Mouse (Mus musculus): Measurements from ENCODE around the gene Nap1l5. TPM values are rescaled to one million over a fixed set of nuclear protein-coding genes. Genes with fewer than 3 reads are reported as not detected.

The Nap1l5 gene
- polyA plus RNA-seq, 1 experiment from 2014 or later = 1.9 TPM

DNA sequence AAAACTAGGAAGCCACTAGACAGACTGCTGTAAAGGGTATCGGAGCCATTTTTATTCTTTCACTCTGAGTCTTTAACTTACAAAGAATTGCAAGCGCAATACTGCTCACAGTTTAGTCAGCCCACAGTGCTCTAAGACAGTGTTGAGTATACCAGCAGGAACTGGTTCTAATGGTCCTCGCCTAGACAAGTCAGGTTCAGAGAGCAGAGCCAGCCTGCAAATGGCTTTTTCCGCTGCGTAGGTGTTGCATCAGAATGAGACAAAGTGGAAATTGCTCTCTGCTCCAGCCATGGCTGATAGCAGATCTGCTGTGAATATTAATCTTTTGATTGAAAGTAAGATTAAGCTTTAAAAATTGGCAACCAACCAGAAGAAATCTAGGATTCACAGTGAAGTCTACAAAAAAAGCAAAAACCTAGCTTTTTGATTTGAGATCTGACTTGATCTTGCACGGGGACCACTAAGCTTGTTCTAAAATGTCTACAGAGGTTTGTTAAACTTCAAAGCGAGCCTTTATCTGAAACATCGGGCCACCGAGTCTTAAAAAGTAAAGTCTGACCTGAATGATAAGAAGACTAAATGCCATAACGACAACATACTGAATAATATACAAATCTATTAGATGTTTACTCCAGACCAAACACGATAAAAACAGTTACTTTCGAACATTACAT lies 25.8 kb upstream of the Nap1l5 start:
- Histone ChIP-seq H3K9ac (no peak overlapping the region), H3K27me3 (replicated peaks) (no peaks in the 10 kb centered on the region), H3K36me3 (peaks cover 4% of the 10 kb centered on the region; the same call in 1 of the 2 replicates), H3K9me3 (replicated peaks) (no peaks in the 10 kb centered on the region), H3K4me1 (replicated peaks) (peaks cover 8% of the 10 kb centered on the region), H3K4me3 (no peak overlapping the region), H3K27ac (ENCODE audit: poor library complexity, severe bottlenecking) (no peak overlapping the region), H3K4me2 (no peak overlapping the region)
- ATAC-seq (ENCODE audit: insufficient number of reproducible peaks, low FRiP score) = no peak
- WGBS = 83% methylated on average over 12 of the region's 12 CpGs

DNA sequence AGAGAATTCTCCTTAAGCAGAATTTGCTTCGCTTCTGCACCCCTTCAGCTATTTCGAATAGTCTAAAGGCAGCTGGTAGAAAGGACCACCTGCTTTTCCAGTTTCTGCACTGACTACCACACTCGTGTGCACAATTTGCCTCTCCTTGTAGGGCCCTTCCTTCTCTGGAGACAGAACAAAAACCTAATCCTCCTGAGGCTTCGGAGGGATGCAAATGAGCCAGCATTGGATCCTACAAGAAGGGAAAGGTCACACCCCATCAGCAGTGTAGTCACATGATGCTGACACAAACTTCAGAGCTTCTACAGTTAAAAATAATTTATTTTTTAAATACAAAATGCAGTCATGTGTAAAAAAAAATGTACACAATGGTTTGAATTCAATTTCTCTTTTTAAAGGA lies 24.3 kb upstream of the Nap1l5 start:
- no peaks in the 10 kb centered on the region for H3K27me3 ChIP-seq (replicated peaks)
- H3K4me2 ChIP-seq = no peak overlapping the region
- peaks cover 4% of the 10 kb centered on the region; the same call in 1 of the 2 replicates for H3K36me3 ChIP-seq
- no peaks in the 10 kb centered on the region for H3K9me3 ChIP-seq (replicated peaks)
- 77% methylated on average over 4 of the region's 4 CpGs for WGBS
- H3K4me1 ChIP-seq (replicated peaks) = peaks cover 14% of the 10 kb centered on the region
- no peak overlapping the region for H3K4me3 ChIP-seq
- H3K9ac ChIP-seq = no peak overlapping the region
- no peak for ATAC-seq (ENCODE audit: insufficient number of reproducible peaks, low FRiP score)
- no peak overlapping the region for H3K27ac ChIP-seq (ENCODE audit: poor library complexity, severe bottlenecking)

DNA sequence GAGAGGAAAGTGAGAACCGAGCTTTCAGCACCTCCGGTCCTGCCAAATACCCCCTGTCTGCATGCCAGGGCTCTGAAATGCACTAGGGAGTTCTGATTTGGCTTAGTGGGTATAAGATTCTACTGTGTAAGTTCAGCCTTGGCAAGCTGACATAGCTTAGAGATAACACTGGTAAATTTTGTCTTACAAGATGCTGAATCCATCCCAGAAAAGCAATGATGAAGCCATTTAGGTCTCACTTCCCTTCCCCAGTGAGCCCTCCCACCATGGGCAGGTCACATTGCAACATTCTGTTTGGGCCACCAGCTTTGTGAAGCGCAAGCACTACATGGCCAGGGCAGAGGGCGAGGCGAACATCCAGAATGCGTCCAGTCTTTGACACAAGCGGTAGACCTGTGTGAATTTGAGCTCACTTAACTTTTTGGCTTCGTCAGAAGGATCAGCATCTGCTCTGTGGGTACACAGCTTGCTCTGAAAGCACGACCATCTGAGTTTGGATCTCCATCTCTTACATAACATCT lies 23.1 kb upstream of the Nap1l5 start:
- peaks cover 4% of the 10 kb centered on the region; the same call in 1 of the 2 replicates for H3K36me3 ChIP-seq
- no peak for ATAC-seq (ENCODE audit: insufficient number of reproducible peaks, low FRiP score)
- no peak overlapping the region for H3K4me3 ChIP-seq
- no peaks in the 10 kb centered on the region for H3K9me3 ChIP-seq (replicated peaks)
- no peak overlapping the region for H3K9ac ChIP-seq
- H3K27ac ChIP-seq (ENCODE audit: poor library complexity, severe bottlenecking) = no peak overlapping the region
- H3K4me2 ChIP-seq = no peak overlapping the region
- H3K4me1 ChIP-seq (replicated peaks) = peaks cover 14% of the 10 kb centered on the region
- WGBS = 77% methylated on average over 9 of the region's 9 CpGs
- no peaks in the 10 kb centered on the region for H3K27me3 ChIP-seq (replicated peaks)

DNA sequence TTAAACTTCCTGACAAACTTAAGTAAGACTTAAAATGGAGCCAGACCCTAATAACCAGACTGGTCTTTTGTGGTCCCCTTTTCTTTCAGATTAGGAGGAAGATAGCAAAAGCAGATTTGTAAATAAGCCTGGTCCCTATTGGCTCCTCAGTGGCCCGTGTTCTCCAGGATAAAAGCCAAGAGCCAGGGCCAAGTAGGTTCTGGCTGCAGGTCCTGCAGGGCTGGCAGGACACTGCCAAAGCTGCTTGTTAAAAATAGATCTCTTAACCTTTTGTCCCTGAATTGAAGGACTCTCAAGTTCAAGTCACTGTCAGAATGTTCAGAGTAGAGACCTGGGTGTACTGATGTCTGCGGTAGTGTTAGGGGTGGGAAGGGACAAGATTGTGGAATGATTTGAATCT lies 21.0 kb upstream of the Nap1l5 start:
- H3K27ac ChIP-seq (ENCODE audit: poor library complexity, severe bottlenecking) = no peak overlapping the region
- no peak overlapping the region for H3K9ac ChIP-seq
- no peaks in the 10 kb centered on the region for H3K27me3 ChIP-seq (replicated peaks)
- no peak for ATAC-seq (ENCODE audit: insufficient number of reproducible peaks, low FRiP score)
- no peaks in the 10 kb centered on the region for H3K9me3 ChIP-seq (replicated peaks)
- WGBS = 43% methylated on average over 2 of the region's 2 CpGs
- no peak overlapping the region for H3K4me3 ChIP-seq
- H3K4me1 ChIP-seq (replicated peaks) = peaks cover 14% of the 10 kb centered on the region
- H3K36me3 ChIP-seq = no peaks in the 10 kb centered on the region
- H3K4me2 ChIP-seq = no peak overlapping the region

DNA sequence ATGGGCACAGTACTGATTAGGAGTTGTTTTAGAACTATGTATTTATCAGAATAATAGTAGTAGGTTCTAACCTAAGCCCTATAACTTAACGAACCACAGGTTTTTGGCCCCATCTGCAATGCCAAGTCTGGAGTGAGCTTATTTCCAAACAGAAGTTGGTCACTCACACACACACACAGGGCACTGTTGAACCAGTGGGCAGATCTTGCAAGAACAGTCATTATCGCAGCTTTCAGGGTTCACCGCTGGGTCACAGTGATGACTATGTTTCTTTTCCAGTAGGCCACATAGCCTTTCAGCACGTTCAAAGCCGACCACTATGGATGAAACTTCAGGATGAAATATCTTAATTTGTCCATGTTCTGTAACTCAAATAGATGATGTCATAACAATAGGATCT lies 15.6 kb upstream of the Nap1l5 start:
- WGBS = 72% methylated on average over 5 of the region's 5 CpGs

DNA sequence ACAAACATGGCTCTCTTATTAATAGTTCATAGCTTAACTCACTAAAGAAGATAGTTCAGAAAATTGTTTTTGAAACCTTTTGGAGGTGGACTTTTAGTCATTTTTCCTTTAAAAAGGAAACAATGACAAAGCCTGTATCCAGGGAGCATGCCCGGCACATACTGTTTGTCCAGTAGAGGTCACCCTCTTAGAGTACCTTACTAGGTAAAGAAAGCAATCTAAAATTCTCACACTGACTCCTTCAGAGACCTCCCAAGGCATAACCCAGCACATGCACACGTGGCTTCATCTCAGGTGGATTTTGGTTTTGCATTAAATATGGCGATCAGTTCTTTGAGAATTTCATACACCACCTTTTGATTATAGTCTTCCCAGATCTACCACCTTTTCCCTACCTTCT lies 14.7 kb upstream of the Nap1l5 start:
- no peak for ATAC-seq (ENCODE audit: insufficient number of reproducible peaks, low FRiP score)
- Histone ChIP-seq H3K9me3 (replicated peaks) (no peaks in the 10 kb centered on the region), H3K4me1 (replicated peaks) (peaks cover 5% of the 10 kb centered on the region; the same call in 1 of the 2 replicates), H3K27ac (ENCODE audit: poor library complexity, severe bottlenecking) (no peak overlapping the region), H3K4me3 (no peak overlapping the region), H3K4me2 (no peak overlapping the region), H3K9ac (no peak overlapping the region), H3K36me3 (peaks cover 22% of the 10 kb centered on the region), H3K27me3 (replicated peaks) (no peaks in the 10 kb centered on the region)
- 51% methylated on average over 3 of the region's 3 CpGs for WGBS

More for the DNA sequence above, 15.6 kb upstream of the Nap1l5 start:
- Histone ChIP-seq H3K9me3 (replicated peaks) (no peaks in the 10 kb centered on the region), H3K36me3 (peaks cover 16% of the 10 kb centered on the region), H3K4me1 (replicated peaks) (peaks cover 10% of the 10 kb centered on the region; the same call in 1 of the 2 replicates), H3K4me2 (no peak overlapping the region), H3K4me3 (no peak overlapping the region), H3K27ac (ENCODE audit: poor library complexity, severe bottlenecking) (no peak overlapping the region), H3K9ac (no peak overlapping the region), H3K27me3 (replicated peaks) (no peaks in the 10 kb centered on the region)
- ATAC-seq (ENCODE audit: insufficient number of reproducible peaks, low FRiP score) = no peak

DNA sequence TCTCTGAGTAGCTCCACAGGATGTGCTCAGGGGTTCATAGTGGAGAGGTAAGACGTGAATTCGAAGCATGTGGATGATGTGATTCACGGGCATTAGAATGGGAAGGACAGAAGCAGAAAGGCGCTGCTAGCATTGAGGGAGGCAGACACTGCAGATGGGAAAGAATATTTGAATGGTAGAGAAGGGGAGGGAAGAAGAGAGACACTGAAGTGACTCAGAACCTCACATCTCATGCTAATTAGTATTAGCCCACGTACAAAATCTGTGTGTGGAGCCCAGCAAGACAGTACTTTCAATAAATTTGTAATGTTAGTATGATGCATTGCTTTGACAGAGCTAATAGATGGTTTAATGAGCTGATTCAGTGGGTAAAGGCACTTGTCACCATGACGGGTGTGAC lies 13.9 kb upstream of the Nap1l5 start:
- H3K4me2 ChIP-seq = no peak overlapping the region
- H3K27ac ChIP-seq (ENCODE audit: poor library complexity, severe bottlenecking) = no peak overlapping the region
- H3K9me3 ChIP-seq (replicated peaks) = no peaks in the 10 kb centered on the region
- H3K4me1 ChIP-seq (replicated peaks) = peaks cover 5% of the 10 kb centered on the region; the same call in 1 of the 2 replicates
- H3K36me3 ChIP-seq = peaks cover 28% of the 10 kb centered on the region
- WGBS = 77% methylated on average over 6 of the region's 6 CpGs
- H3K9ac ChIP-seq = no peak overlapping the region
- H3K4me3 ChIP-seq = no peak overlapping the region
- H3K27me3 ChIP-seq (replicated peaks) = no peaks in the 10 kb centered on the region
- ATAC-seq (ENCODE audit: insufficient number of reproducible peaks, low FRiP score) = no peak

DNA sequence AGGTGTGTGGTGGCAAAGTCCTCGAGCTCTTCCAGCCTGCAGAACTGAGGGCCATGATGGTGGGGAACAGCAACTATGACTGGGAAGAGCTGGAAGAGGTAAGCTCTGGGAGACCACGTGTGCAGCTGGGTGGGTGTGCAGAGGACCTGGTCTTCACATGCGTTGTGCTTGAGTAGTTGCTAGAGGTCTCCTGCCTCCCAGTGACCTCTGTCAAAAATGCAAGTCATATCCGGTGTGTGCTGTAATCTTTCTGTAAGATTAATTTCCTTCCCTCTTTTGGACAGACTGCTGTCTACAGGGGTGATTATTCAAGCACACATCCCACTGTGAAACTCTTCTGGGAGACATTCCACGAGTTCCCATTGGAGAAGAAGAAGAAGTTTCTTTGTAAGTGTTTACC lies 9.6 kb upstream of the Nap1l5 start:
- Histone ChIP-seq H3K4me2 (no peak overlapping the region), H3K27me3 (replicated peaks) (no peaks in the 10 kb centered on the region), H3K27ac (ENCODE audit: poor library complexity, severe bottlenecking) (no peak overlapping the region), H3K4me1 (replicated peaks) (no peaks in the 10 kb centered on the region), H3K4me3 (no peak overlapping the region), H3K9ac (no peak overlapping the region), H3K9me3 (replicated peaks) (no peaks in the 10 kb centered on the region), H3K36me3 (peaks cover 30% of the 10 kb centered on the region)
- 77% methylated on average over 5 of the region's 5 CpGs for WGBS
- no peak for ATAC-seq (ENCODE audit: insufficient number of reproducible peaks, low FRiP score)

DNA sequence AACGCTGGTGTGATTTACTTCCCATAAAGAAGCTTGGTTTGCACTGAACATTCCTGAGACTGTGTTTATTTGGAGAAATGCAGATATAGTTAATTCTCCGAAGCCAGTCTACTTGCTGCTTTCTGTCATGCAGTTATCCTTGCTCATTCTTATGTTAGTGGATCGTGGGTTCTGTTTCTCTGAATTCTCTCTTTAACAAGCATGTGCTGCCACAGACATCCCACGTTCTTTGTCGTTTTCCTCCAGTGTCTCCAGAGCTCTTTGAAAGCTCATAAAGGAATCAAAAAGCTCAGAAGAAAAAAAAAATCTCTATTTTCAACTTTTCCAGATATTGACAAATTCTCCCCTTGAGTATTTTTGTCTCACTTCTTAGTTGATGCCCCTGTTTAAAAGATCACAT lies 7.1 kb upstream of the Nap1l5 start:
- Histone ChIP-seq H3K9me3 (replicated peaks) (no peaks in the 10 kb centered on the region), H3K9ac (no peak overlapping the region), H3K4me2 (no peak overlapping the region), H3K27ac (ENCODE audit: poor library complexity, severe bottlenecking) (no peak overlapping the region), H3K4me1 (replicated peaks) (no peaks in the 10 kb centered on the region), H3K4me3 (no peak overlapping the region), H3K27me3 (replicated peaks) (no peaks in the 10 kb centered on the region), H3K36me3 (peaks cover 30% of the 10 kb centered on the region)
- ATAC-seq (ENCODE audit: insufficient number of reproducible peaks, low FRiP score) = no peak
- 80% methylated on average over 5 of the region's 5 CpGs for WGBS

DNA sequence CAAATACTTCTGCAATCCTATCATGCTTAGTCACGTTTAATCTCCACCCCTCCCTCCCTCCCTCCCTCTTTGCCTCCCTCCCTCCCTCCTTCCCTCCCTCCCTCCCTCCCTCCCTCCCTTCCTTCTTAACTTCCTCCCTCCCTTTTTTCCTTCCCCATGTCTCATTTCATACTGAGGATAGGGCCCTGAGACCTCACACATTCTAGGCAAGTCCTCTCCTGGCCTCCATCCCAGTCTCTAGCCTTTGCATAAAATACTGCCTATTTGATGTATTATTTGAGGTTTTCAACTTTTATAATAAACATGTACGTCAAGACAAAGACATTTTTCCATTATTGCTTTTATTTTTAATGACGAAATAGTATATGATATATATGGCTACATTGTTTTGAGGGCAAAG lies 6.7 kb upstream of the Nap1l5 start:
- Histone ChIP-seq H3K4me3 (no peak overlapping the region), H3K4me2 (no peak overlapping the region), H3K9ac (no peak overlapping the region), H3K27ac (ENCODE audit: poor library complexity, severe bottlenecking) (no peak overlapping the region), H3K36me3 (peaks cover 28% of the 10 kb centered on the region), H3K27me3 (replicated peaks) (no peaks in the 10 kb centered on the region), H3K9me3 (replicated peaks) (no peaks in the 10 kb centered on the region), H3K4me1 (replicated peaks) (no peaks in the 10 kb centered on the region)
- WGBS = 75% methylated on average over 3 of the region's 3 CpGs
- no peak for ATAC-seq (ENCODE audit: insufficient number of reproducible peaks, low FRiP score)

DNA sequence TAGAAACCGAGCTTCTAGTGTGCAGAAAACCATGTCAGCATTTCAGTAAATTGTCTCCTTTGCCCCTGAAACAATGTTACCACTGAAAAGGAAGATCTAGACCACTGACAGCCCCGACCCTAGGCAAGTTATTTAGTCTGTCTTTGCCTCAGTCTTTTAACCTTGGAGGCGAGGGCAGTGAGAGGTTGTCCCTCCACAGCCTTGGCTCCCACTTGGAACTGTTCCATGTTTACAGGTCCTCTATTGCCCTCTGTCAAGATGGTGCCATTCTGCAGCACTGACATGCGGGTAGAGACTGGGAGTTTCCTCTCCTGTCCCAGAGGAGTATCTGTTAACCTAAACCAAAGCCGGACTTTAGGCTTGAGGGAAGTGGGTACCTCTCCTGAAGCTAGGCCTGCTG lies 6.0 kb upstream of the Nap1l5 start:
- no peak overlapping the region for H3K9ac ChIP-seq
- H3K4me2 ChIP-seq = no peak overlapping the region
- no peaks in the 10 kb centered on the region for H3K4me1 ChIP-seq (replicated peaks)
- no peak for ATAC-seq (ENCODE audit: insufficient number of reproducible peaks, low FRiP score)
- 73% methylated on average over 5 of the region's 5 CpGs for WGBS
- H3K36me3 ChIP-seq = peaks cover 23% of the 10 kb centered on the region
- no peak overlapping the region for H3K27ac ChIP-seq (ENCODE audit: poor library complexity, severe bottlenecking)
- no peak overlapping the region for H3K4me3 ChIP-seq
- no peaks in the 10 kb centered on the region for H3K27me3 ChIP-seq (replicated peaks)
- no peaks in the 10 kb centered on the region for H3K9me3 ChIP-seq (replicated peaks)

DNA sequence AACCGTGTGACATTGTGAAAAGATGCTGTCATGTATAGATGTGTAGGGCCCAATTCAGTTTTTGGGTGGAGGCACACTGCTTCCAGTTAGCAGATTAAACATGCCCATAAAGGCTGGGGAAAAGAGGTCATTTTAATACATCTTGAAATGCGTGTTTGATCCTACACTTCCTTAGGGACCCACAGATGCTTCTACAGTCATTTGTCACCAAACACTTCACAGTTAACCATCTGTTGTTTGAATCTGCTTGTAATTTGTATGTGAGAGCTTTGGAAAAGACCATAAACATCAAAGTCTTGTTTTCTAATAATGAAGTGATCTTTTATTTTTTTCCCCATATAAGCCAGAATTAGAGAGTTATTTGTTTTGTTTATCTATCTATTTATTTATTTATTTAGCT lies 915 bp upstream of the Nap1l5 start:
- H3K36me3 ChIP-seq = peaks cover 31% of the 10 kb centered on the region
- no peak overlapping the region for H3K9ac ChIP-seq
- H3K9me3 ChIP-seq (replicated peaks) = peaks cover 19% of the 10 kb centered on the region
- no peak for ATAC-seq (ENCODE audit: insufficient number of reproducible peaks, low FRiP score)
- H3K4me2 ChIP-seq = no peak overlapping the region
- WGBS = 86% methylated on average over 2 of the region's 2 CpGs
- H3K27ac ChIP-seq (ENCODE audit: poor library complexity, severe bottlenecking) = no peak overlapping the region
- no peaks in the 10 kb centered on the region for H3K27me3 ChIP-seq (replicated peaks)
- H3K4me1 ChIP-seq (replicated peaks) = no peaks in the 10 kb centered on the region
- no peak overlapping the region for H3K4me3 ChIP-seq
